Mouse (Mus musculus) ovary, postnatal 14 days (tissue): Measurements from ENCODE around the gene Syne4.

ENCODE experiments used
- DNase-seq: peaks from one replicate; pipeline ENCODE4 v3.0.0; 2022; ENCODE audit warnings: low spot score

The Syne4 gene

DNA sequence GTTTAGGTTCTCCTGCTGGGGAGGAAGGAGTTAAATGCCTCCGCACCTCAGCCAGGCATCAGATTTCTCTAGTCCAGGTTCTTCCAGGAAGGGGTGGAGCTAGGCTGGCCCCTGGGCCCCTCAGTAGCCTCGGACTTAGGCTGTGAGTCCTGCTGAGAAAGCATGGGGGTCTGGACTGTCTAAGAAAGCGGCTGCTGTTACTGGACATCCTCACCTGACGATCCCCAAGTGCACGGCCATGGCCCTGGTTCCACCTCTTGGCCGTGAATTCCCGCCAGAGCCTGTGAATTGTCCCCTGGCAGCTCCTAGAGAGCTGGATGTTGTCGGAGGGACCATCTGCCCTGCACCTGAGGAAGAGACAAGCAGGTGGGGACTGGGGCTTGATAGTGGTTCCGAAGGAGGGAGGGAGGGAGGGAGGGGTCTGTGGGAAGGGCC is at the start of gene Syne4:
Syne4 (plus strand) TSS at position 87 of the 435 bp plus-strand sequence.
- no peak for DNase-seq

DNA sequence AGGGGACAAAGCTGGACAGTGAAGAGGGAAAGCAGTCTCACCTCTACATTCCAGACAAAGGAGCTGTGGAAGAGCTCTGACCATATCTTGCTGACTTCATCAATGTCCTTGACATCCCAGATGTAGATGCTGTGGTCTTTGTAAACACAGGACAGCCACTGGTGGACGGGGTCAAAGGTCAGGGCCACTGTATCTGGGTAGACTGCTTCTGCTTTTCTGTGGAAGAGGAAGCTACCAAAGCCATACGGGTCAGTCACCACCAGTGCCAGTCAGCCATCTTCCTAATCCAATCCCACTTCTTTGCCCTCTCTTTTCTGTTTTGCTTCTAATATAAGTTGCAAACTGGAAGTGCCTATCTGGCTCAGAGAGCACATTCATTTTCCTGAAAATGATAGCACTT is 49.6 kb upstream of the Syne4 start:
- DNase-seq: no peak

DNA sequence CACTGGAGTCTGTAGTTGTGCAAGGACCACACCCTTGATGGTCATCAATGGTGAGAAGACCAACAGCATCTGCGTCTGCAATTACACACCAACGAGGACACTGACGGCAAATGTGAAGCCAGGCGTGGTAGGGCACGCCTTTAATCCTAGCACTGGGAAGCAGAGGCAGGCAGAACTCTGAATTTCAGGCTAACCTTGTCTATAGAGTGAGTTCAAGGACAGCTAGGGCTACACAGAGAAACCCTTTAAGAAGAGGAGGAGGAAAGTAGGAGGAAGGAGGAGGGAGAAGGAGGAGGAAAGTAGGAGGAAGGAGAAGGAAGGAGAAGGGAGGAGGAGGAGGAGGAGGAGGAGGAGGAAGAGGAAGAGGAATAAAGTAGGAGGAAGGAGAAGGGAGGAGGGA is 49.1 kb upstream of the Syne4 start:
- no peak for DNase-seq

GRCm38 (mm10) chr7:30265935-30266334 is 48.7 kb upstream of the Syne4 start:
- no peak for DNase-seq

GRCm38 (mm10) chr7:30266780-30267179 is 47.8 kb upstream of the Syne4 start:
- no peak for DNase-seq

DNA sequence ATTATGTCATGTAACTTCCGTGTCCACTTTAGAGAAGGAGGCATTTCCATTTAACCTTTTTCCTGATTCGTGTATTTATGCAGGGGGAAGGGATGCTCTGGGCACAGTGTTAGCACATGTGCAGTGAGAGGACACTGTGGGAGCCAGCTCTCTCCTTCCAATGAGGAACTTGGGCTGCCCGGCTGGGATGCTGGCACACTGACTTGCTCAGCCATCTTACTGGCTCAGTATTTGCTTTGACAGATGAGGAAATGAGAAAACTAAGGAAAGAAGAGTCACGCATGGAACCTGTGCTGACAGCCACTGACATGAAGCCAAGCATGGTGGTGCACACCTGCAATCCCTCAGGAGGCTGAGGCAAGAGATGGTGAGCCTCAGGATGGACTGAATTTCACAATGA is 45.0 kb upstream of the Syne4 start:
- DNase-seq: no peak

DNA sequence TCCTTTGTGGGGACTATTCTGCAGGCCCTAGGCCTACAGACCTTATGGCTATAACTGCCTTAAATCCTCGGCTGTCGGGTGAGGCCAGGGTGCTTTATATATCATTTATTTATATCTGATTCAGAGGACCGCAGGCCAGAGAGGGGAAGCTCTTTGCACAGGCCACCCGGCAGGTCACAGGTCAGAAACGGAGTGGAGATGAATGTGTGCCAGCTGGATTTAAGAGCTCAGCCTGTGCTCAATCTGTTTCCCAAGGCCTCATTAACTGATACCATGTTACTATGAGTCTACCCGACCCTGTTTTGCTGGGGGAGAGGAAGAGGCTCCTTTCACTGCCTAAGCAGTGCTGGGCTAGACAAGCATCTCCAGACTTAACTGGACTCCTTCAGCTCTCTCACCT is 40.2 kb upstream of the Syne4 start:
- DNase-seq: no peak

- DNase-seq: no peak
These were observed 35.7 kb upstream of the Syne4 start for GRCm38 (mm10) chr7:30278911-30279310.

GRCm38 (mm10) chr7:30279536-30279935 is 35.1 kb upstream of the Syne4 start:
- no peak for DNase-seq

GRCm38 (mm10) chr7:30279951-30280669 is 34.5 kb upstream of the Syne4 start, which contains the start of the genes Thap8 and Wdr62:
Gene Thap8, plus strand, starts transcription at chr7:30280094.
Gene Wdr62, minus strand, starts transcription at chr7:30280419.
- DNase-seq: peak; percentile 90

DNA sequence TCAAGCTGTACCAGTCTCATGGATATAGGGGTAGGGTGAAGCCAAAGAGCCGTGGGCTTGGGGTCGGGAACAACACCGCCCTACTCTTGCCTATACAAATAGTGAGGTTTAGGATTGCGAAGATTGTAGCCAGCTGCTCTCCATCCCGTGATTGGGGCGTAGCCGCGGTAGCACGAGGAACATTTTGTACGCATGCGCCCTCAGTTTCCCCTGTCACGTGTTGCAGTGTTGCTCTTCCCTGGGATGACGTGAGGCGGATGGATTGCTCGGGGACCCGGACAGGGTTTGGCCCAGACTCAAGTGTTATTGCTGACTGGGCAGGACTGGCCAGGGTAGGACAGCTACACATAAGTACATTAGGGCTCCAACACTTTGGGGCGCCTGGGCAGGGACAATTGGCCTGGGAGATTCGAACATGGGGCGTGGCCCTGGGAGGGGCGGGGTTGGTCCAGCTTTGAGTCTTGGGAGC is 33.9 kb upstream of the Syne4 start:
- DNase-seq: peak; percentile 79

DNA sequence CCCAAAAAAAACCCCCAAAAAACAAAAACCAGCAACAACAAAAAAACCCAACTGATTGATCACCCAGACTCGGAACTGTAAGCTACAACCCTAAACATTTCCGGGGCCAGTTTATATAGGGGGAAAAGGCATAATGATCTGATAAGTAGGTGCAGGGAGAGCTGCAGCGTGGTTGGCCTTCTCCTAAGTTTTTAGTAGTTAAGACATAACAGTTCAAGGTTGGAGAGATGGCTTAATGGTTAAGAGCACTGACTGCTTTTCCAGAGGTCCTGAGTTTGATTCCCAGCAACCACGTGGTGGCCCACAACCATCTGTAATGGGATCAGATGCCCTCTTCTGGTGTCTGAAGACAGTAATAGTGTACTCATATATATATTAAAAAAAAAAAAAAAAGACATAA is 33.1 kb upstream of the Syne4 start:
- no peak for DNase-seq

GRCm38 (mm10) chr7:30282740-30283139 is 31.9 kb upstream of the Syne4 start:
- DNase-seq: no peak

GRCm38 (mm10) chr7:30286701-30287410 is 27.8 kb upstream of the Syne4 start:
- no peak for DNase-seq

- no peak for DNase-seq
These were observed 26.6 kb upstream of the Syne4 start for GRCm38 (mm10) chr7:30288046-30288445.

- DNase-seq: no peak
These were observed 25.4 kb upstream of the Syne4 start for GRCm38 (mm10) chr7:30289071-30289713.

GRCm38 (mm10) chr7:30289714-30290399 is 24.8 kb upstream of the Syne4 start:
- no peak for DNase-seq

DNA sequence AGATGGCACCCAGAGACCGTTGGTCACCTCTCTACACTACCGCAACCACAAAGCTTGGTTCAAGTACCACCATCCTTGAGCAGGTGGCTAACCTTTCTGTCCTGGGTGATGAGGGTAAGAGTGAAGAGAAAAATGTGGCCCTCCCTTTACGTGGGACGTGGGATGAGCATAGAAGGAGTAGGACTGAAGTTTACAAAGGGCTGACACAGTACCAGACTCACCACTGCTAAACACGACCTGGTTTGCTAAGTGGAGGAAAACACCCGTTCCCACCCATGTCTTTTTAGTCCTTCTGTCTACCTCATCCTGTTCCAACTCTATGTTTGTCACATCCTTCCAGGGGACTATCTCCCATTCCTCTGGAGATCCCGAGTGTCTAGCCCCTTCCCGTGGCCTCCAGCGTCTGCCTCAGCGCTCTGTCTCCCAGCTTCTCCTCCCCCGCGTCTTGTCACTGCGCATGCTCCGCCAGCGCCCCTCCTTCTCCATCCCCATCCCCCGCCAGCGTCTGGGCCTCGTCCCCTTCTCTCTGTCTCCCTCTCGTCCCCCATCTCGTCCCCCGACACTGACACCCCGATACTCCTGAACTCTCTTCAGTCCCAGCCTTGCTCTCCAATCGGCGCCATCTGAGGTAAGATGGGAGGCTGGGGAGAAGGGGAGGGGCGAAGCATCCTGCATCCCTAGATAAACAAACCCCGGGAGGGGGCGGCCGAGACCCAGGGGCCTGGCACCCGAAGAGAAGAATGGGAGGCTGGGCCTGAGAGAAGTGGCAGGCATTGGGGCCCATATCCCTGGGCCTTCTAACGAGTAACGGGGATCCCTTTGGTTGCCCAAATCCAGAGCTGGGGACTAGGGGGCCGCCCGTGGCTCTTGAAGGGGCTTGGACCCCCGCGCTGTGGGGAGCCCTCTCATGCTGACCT is 23.1 kb upstream of the Syne4 start, which contains the start of gene Clip3:
Clip3 (plus strand) TSS at position 514 of the 917 bp plus-strand sequence.
- DNase-seq: peak; percentile 79

DNA sequence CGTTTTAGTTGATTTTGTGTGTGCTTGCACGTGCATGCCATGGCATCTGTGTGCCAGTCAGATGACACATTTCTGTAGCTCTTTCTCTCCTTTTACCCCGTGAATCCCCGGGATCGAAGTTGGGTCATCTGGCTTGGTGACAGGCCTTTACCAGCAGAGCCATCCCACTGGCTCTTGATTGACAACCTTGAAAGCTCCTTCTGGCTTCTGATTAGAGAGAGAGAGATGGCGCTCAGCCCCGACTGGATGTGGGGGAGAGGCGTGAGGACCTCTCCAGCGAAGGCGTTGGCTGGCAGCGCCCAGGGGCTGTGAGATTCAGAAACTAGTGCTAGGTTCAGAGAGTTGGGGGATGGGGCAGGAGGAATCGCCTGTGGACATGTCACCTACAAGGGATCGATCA is 20.8 kb upstream of the Syne4 start:
- no peak for DNase-seq

DNA sequence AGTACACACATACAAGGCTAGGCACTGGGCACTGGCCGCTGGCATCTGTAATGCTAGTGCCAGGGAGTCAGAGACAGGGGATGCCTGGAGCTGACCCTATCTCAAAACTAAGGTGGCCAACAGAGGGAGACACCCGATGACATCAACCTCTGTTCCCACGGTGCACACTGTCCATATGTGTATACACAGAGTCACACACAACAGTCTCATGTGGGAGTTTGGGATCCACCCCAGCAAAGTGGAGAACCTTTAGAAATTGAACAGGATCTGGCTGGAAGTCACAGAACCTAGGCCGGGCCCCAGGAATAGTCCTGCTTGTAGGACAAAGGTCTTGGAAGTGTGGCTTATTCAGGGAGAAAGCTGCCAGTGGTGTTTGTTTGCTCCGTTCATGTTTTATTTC is 20.3 kb upstream of the Syne4 start:
- DNase-seq: no peak

DNA sequence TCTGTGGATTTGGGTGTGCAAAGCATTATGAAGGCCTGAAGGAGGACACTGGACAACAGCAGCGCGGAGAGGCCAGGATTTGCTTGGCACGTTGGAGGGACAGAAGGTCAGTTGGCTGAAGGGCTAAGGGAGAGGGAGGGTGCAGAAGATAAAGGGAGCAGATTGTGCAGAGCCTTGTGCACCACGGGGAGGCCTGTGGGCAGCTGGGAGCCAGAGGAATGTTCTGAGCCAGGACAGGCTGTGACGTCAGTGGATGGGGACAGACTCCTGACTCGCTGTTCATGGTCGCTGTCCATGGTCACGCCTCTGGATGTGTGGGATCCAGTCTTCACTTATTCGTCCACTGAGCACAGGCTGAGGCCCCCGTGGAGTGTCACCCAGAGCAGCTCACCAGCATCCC is 19.5 kb upstream of the Syne4 start:
- no peak for DNase-seq
